Mouse (Mus musculus) liver, embryonic 14.5 days (tissue): ENCODE data around the gene 4933414I15Rik. TPM values are rescaled to one million over a fixed set of nuclear protein-coding genes. Genes with fewer than 3 reads are reported as not detected.

Source experiments
- ATAC-seq: fragments of 200-750 bp; cut with Nextera tagmentation; 2 replicates; pipeline ENCODE4 v1.8.0; 2017; ENCODE audit warnings: moderate number of reproducible peaks, mild to moderate bottlenecking, moderate library complexity; ENCODE audit not compliant: insufficient read depth
- DNase-seq, 3 experiments: peaks; one replicate each; pipeline ENCODE4 v3.0.0-alpha.2; 2012 to 2013; ENCODE audit warnings: low read depth in 3 of 3, low spot score in 3 of 3
- H3K27ac ChIP-seq: fragments of 300-500 bp; sonication (generic); 2 replicates; pipeline ENCODE4 v1.5.1; 2014; ENCODE audit warnings: moderate library complexity, mild to moderate bottlenecking, control low read depth, inconsistent platforms
- H3K27me3 ChIP-seq: fragments of 300-500 bp; sonication (generic); 2 replicates; pipeline ENCODE4 v1.6.1; 2014; ENCODE audit warnings: mild to moderate bottlenecking, low read length, moderate library complexity; ENCODE audit not compliant: control insufficient read depth, insufficient read depth
- H3K36me3 ChIP-seq: fragments of 300-500 bp; sonication (generic); replicated peaks from 2 replicates; pipeline ENCODE4 v1.6.1; 2014; ENCODE audit warnings: low read depth; ENCODE audit not compliant: control insufficient read depth, insufficient read depth
- H3K4me1 ChIP-seq, 2 experiments: fragments of 200-500 bp in 1 of 2; fragments of 300-500 bp in 1 of 2; sonication (generic) in 1 of 2; replicated peaks; 2 replicates each; pipeline ENCODE4 v1.6.1; 2012 to 2014; ENCODE audit warnings: antibody characterized with exemption in 1 of 2, inconsistent platforms in 1 of 2, low read length in 1 of 2; ENCODE audit not compliant: control insufficient read depth in 2 of 2, insufficient read depth in 2 of 2
- H3K4me2 ChIP-seq: fragments of 300-500 bp; sonication (generic); 2 replicates; pipeline ENCODE4 v1.6.1; 2014; ENCODE audit warnings: low read depth, mild to moderate bottlenecking, control low read depth, moderate library complexity
- H3K4me3 ChIP-seq, 2 experiments: fragments of 200-500 bp in 1 of 2; fragments of 300-500 bp in 1 of 2; sonication (generic) in 1 of 2; 2 replicates each; pipeline ENCODE4 v1.5.1; 2012 to 2014; ENCODE audit warnings: low read depth in 2 of 2, low read length in 2 of 2, mild to moderate bottlenecking in 2 of 2, control low read depth in 1 of 2, inconsistent platforms in 1 of 2, moderate library complexity in 1 of 2; ENCODE audit not compliant: insufficient read depth in 1 of 2
- H3K9ac ChIP-seq: fragments of 300-500 bp; sonication (generic); replicated peaks from 2 replicates; pipeline ENCODE4 v1.6.1; 2014; ENCODE audit warnings: mild to moderate bottlenecking, control low read depth, moderate library complexity
- H3K9me3 ChIP-seq: fragments of 300-500 bp; sonication (generic); 2 replicates; pipeline ENCODE4 v1.6.1; 2016; ENCODE audit warnings: low read length, mixed read lengths; ENCODE audit not compliant: control insufficient read depth
- CTCF ChIP-seq: IDR thresholded peaks from 2 replicates; pipeline ENCODE4 v1.5.1; 2016; ENCODE audit warnings: antibody characterized with exemption, low read depth, control low read depth
- EP300 ChIP-seq: IDR thresholded peaks from 2 replicates; pipeline ENCODE4 v1.6.1; 2016; ENCODE audit warnings: antibody characterized with exemption, low read depth
- WGBS: fragments of 180-500 bp; shearing (Covaris S2); extraction: QIAGEN DNeasy Blood & Tissue Kit; methylation state at CpG from one replicate; pipeline ENCODE4 v1.1.7; 2014; ENCODE audit not compliant: insufficient replicate concordance; 5-methylcytosine and 5-hydroxymethylcytosine counted together
- polyA plus RNA-seq, 2 experiments: library from polyadenylated mRNA; depleted of rRNA in 1 of 2; stranded (reverse) in 1 of 2; unstranded in 1 of 2; fragments of >200 nt; fragmentation: Nextera tagmentation in 1 of 2; extraction: Ambion mirVana in 1 of 2; gene quantifications; 2 replicates each; pipeline versions ENCODE4 v1.2.1 to v1.2.3; 2012 to 2014

4933414I15Rik gene
- polyA plus RNA-seq, 2 experiments = not detected

GRCm38 (mm10) chr11:50932040-50932439 is 11.5 kb downstream of the 4933414I15Rik start:
- WGBS = 33% methylated on average over 1 of the region's 1 CpGs
- Histone ChIP-seq H3K4me3 (no peak overlapping the region), H3K4me2 (peak overlapping the region; percentile 82), H3K4me1 (peaks cover 0 to 2% of the 10 kb centered on the region in 2 experiments; a peak in 2 of 4 replicates), H3K36me3 (no peaks in the 10 kb centered on the region), H3K27me3 (no peaks in the 10 kb centered on the region; the same call in none of the 2 replicates), H3K27ac (no peak overlapping the region), H3K9me3 (no peaks in the 10 kb centered on the region), H3K9ac (no peak overlapping the region)
- ATAC-seq (no peak), DNase-seq (no peak)
- TF ChIP-seq CTCF = no peak
- TF ChIP-seq EP300 = no peak

GRCm38 (mm10) chr11:50931451-50931866 is 12.1 kb downstream of the 4933414I15Rik start, which contains the start of gene Zfp354b:
Gene Zfp354b, minus strand, starts transcription at chr11:50931633.
- no peaks in the 10 kb centered on the region for H3K9me3 ChIP-seq
- H3K4me2 ChIP-seq = peak within 1 kb of the TSS; percentile 82
- H3K4me1 ChIP-seq = peaks cover 0 to 2% of the 10 kb centered on the region in 2 experiments; a peak in 2 of 4 replicates
- H3K36me3 ChIP-seq = no peaks in the 10 kb centered on the region
- no peak within 1 kb of the TSS for H3K27ac ChIP-seq
- ATAC-seq (peak; percentile 82), DNase-seq (peak; percentile 36 to 44 (median 42))
- peak within 1 kb of the TSS; percentile 27 for H3K9ac ChIP-seq
- WGBS = 1% methylated on average over 18 of the region's 18 CpGs
- no peaks in the 10 kb centered on the region; the same call in none of the 2 replicates for H3K27me3 ChIP-seq
- peak within 1 kb of the TSS; percentile 60 to 79 for H3K4me3 ChIP-seq
- no peak for TF ChIP-seq CTCF
- TF ChIP-seq EP300 = no peak

DNA sequence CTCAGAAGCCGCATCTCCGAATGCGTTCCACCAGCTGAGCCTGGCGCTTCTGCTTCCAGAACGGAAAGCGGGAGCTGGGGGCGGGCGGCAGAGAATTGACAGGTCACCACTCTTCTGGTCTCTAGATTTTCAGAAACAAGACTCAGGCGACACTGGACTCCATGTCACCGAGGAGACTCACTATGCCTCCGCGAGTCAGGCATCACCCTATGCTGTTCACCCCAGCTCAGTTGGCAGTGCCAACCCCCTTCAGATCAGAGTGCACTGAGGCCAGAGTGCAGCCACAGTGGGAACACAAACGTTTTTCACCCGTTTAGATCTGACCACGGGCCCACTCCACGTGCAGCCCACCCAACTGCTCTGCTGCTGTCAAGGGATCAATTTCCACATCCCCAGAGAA is 12.5 kb downstream of the 4933414I15Rik start:
- H3K9ac ChIP-seq = peak overlapping the region; percentile 27
- peak overlapping the region; percentile 82 for H3K4me2 ChIP-seq
- H3K27ac ChIP-seq = no peak overlapping the region
- no peaks in the 10 kb centered on the region; the same call in none of the 2 replicates for H3K27me3 ChIP-seq
- peak; percentile 57 for ATAC-seq
- H3K9me3 ChIP-seq = no peaks in the 10 kb centered on the region
- H3K4me1 ChIP-seq = peaks cover 0 to 2% of the 10 kb centered on the region in 2 experiments; a peak in 2 of 4 replicates
- WGBS = 1% methylated on average over 16 of the region's 16 CpGs
- no peak for TF ChIP-seq CTCF
- TF ChIP-seq EP300 = no peak
- H3K36me3 ChIP-seq = no peaks in the 10 kb centered on the region
- H3K4me3 ChIP-seq = peak overlapping the region; percentile 60 to 79
- DNase-seq = no peak

DNA sequence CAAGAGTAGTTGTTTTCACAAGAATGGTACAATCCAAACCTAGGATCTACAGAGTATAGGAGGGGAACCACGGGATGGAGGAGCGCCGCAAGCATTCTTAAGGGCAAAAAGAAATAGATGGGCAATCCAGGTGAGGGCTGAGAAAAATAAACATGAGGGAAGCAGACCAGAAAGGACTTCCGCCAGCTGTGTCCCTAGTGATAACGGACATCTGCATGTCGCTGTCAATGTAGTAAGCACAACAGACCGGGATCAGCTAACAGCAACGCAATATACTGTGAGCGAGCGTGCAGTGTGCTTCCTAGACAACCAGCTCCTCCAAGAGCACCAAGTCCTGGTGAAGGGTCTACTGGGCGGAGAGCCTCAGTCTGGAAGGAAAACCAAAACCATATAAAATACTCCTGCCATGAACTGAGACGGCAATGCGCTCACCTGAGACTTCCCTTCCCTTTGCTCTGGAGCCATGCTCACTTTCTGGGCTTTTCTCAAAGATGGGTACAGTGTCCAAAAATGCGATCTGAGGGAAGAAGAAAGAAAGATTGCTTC is 13.0 kb downstream of the 4933414I15Rik start:
- Histone ChIP-seq H3K4me2 (peak overlapping the region; percentile 82), H3K27ac (no peak overlapping the region), H3K27me3 (no peaks in the 10 kb centered on the region; the same call in none of the 2 replicates), H3K4me1 (peaks cover 0 to 2% of the 10 kb centered on the region in 2 experiments; a peak in 2 of 4 replicates), H3K4me3 (peak overlapping the region; percentile 60 to 79), H3K9me3 (no peaks in the 10 kb centered on the region), H3K36me3 (no peaks in the 10 kb centered on the region), H3K9ac (peak overlapping the region; percentile 27; the same call in 1 of the 2 replicates)
- WGBS = 13% methylated on average over 14 of the region's 14 CpGs
- TF ChIP-seq EP300 (no peak), CTCF (no peak)
- no peak for DNase-seq
- ATAC-seq = peak; percentile 13; the same call in 1 of the 2 replicates

GRCm38 (mm10) chr11:50915671-50916320 is 27.8 kb downstream of the 4933414I15Rik start, which contains the start of gene Zfp2:
Gene Zfp2, minus strand, starts transcription at chr11:50916165.
- no peak within 1 kb of the TSS for H3K27ac ChIP-seq
- H3K9me3 ChIP-seq = no peaks in the 10 kb centered on the region
- WGBS = under 1% methylated on average over 47 of the region's 47 CpGs
- ATAC-seq = peak; percentile 93
- no peaks in the 10 kb centered on the region for H3K27me3 ChIP-seq
- no peak for TF ChIP-seq EP300
- TF ChIP-seq CTCF = peak; percentile 68
- peak within 1 kb of the TSS; percentile 76 to 91 for H3K4me3 ChIP-seq
- H3K4me2 ChIP-seq = peak within 1 kb of the TSS; percentile 72
- peak within 1 kb of the TSS; percentile 70 for H3K9ac ChIP-seq
- no peaks in the 10 kb centered on the region; the same call in 1 of the 2 replicates for H3K36me3 ChIP-seq
- no peaks in the 10 kb centered on the region; a peak in 1 of 4 replicates for H3K4me1 ChIP-seq
- DNase-seq = peak; percentile 57 to 66 (median 61)
